Mouse (Mus musculus) T-helper 17 cell (primary cell): ENCODE results near the gene Ptprm.

Experiments
- in situ Hi-C, 2 experiments: fragments of 300-600 bp; cut with MboI, MseI; formaldehyde crosslinking; loops; 1 replicate in 1 of 2; 2 replicates in 1 of 2; pipeline ENCODE4 v1.15.1; 2025; ENCODE audit warnings: high pct_unique_total_duplicates in 2 of 2

The Ptprm gene

DNA sequence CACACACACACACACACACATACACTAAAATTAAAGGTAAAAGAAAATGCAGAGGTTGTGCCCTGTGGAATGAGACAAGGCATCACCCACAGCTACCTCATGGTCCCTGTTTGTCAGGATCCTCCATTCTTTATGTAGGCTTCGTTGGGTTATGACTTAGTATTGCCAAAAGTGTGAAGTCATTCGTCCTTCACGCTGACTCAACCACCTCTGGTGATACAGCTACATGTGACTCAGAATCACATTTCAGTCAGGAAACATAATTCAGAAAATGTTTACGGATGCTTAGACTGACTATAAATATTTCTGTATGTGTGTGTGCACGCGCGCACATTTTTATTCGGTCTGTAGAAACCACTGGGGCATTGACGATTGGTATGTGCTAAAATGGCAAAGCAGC is 121.2 kb downstream of the Ptprm start:
- in situ Hi-C loops, result no loop called here

DNA sequence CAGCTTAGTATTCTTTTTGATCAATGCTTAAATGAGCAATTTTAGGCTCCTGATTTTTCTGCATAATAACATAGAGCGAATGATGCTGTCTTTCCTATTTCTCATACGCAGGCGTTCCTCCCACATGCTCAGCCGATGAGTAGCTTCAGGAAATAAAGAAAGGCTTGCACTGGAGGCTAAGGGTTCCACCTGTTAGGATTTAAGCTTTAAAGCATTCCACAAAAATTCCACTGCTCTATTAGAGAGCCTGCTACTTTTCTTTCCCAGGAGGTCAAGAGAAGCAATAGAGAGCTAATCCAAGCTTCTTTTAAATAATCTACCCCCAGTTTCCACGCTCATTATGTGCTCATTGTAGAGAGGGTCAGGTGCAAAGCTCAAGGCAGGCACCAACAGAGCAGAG is 127.3 kb downstream of the Ptprm start:
- in situ Hi-C loops, result no loop called here

DNA sequence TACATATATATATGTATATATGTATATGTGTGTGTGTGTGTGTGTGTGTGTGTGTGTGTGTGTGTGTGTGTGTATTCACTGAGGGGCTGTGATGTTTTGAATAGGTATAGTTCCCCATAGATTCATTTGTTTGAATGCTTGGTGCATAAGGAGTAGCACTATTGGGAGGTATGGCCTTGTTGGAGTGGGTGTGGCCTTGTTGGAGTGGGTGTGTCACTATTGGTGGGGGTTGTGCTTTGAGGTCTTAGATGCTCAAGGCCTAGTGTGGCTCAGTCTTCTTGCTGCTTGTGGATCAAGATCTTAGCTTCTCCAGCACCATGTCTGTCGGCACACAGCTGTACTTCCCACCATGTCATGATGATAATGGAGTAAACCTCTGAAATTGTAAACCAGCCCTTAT is 138.9 kb downstream of the Ptprm start:
- in situ Hi-C loops, result no loop called here

DNA sequence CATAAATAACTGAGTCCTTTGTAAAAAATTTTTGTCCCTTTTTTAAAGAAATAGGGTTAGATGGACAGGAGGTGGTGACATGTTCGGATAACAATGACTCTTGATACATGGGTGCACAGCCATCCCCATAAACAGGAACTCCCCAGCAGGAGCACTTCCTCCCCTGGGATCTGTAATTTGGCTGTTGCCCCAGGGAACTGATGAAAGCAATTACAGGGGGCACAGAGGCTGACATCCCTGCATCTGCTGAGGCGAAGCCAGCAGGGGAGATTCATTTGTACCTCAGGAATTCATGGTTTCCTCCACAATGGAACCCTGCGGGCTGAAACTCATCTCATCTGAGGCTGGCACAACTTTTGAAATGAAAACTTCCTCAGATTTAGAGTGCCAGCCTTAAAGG is 140.5 kb downstream of the Ptprm start:
- in situ Hi-C loops, result no loop called here

DNA sequence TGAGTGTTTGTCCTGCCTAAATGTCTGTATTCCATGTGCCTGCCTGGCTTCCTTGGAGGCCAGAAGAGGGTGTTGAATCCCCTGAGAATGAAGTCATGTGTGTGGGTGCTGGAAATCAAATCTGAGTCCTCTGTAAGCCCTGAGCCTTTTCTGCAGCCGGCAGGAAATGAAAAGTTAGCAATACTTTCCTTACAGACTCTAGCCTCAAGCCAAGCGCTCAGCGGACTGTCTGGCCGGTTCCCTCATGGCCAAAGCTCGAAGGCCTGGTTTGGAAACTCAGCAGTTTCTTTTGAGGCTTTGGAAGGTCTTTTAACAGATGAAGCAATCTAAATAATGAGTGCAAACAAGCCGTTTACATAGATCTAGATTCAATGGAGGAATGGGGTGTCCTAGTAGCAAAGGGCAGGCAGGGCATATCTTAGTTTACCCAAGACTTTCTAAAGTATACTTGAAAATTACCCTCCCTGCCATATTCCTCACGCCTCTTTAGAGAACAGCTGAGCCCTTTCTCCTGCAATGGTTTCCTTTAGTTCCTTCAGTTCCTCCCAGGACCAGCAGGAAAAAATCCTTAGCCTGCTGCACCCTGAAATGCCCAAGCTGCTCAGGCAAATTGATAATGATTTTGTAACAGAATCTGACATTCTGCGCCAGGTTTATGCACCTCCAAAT is 144.4 kb downstream of the Ptprm start:
- in situ Hi-C loops, result no loop called here

DNA sequence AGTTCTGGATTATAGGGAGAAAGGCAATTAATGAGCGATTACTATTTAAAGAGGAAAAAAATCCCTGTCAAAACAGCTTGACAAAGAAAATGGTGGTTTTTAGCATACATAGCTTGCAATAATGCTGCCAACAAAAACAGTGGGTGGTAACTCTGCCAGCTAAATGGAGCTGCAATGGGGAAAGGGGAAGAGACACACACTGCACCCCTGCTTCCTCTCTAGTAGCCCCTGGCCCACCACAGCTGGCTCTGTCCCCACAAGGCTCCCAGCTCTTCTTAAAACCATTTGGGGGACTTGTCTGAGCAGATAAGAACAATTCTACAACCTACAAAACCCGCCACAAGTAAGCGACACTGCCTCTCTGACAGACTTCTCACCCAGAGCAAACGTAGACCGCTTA is 145.7 kb downstream of the Ptprm start:
- in situ Hi-C loops, result no loop called here

DNA sequence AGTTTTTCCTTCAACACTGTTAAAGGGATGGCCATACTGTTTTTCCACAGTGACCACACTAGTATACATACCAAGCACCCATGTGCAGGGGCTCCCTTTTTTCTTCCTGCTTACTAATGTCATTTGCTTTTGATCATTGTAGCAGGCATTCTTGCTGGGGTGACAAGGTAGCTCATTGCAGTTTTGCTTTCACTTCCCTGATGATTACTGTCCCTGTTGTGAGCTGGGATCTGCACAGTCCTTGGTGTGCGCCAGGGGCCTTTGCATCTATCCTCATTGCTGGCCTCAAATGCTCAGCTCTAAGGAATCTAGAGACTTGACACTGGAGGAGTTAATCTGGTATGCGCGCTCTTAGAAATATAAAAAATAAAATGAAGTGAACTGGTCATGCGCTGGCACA is 147.3 kb downstream of the Ptprm start:
- in situ Hi-C loops, result no loop called here

DNA sequence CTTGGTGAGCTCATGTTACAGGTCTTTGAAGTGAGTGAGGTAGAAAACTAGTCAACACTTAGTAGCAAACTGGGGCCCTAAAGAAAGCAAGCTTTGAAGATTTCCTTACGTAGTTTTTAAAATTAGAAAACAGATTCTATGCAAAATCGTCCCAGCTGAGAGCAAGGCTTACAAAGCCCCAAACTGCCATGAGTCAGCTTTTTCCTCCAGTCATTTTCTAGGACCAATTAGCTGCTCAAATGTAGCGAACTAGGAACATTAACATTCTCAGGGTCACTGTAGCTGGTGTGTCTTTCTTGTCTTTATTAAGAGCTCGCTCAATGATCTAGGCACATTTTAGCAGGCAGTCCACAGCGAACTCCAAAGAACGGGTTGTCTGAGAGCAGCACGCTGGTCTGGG is 153.1 kb downstream of the Ptprm start:
- in situ Hi-C loops, result no loop called here

DNA sequence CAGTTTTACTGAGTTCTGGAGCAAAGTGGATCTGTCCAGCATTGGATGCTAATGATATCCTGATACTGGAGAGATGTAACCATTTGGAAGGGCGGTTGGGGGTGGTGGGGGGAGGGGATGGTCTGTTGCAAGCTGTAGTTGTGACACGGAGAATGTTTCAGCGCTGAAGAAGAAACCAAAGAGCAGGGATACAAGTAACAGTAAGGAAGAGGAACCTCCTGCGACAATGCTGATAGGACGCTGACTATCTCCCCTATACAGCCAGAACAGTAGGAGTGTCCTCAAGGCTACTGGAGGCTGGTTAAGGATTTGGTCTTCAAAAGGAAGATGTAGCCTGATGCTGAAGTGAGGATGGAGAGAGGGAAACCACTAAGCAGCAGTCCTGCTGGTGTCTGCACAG is 160.5 kb downstream of the Ptprm start:
- in situ Hi-C loops, result no loop called here

DNA sequence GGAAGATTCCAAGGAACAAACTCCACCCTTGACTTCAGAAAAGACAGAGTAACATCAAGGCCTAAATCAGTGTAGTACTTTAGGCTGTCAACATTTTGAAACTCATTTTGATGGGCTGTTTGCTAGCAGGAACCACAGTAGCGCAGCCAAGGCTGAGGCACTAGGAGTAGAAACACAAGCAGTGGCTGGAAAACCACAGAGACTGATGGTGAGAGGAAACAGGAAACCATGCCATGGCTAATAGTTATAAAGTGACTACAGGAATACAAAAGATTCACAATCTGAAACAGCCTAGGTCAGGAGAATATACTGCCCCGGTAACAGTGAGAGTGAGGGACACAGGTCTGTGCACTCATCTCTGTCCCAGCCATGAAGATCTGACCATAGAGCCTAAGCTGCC is 165.7 kb downstream of the Ptprm start:
- in situ Hi-C loops, result no loop called here

DNA sequence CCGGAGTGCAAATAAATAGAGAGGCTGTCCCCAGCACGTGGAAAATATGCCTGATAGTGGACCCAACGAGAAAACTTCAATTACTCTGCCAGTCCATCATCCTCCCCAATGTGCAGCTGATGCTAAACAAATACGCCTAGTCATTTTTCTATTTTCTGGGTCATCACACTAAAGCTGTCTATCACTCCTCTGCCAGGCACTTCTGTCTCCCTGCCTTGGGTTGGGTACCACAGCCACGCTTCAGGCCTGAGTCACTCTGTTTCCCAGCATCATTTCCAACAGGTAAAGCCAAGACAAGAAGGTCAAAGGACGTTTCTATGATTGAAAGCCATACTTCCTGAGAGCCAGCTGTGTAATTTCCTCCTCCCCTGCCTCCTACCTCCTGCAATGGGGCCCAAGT is 167.4 kb downstream of the Ptprm start:
- in situ Hi-C loops, result no loop called here

DNA sequence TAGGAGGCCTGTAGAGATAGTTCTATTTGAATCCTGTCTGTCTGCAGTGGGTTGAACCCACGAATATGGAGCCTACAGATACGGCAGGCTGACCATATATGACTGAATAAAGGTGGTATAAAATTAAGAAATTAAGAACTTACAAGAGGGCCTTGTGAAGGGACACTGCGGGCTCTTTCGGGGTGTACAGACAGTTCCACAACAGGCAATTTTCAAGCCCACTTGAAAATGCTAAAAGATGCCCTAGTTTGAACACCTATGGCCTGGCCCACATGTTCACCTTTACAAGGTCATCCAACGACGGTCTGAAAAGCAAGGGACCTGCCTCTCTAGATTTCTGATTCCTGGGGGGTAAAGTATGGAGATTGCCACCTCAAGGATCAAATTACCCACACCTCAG is 168.3 kb downstream of the Ptprm start:
- in situ Hi-C loops, result no loop called here

DNA sequence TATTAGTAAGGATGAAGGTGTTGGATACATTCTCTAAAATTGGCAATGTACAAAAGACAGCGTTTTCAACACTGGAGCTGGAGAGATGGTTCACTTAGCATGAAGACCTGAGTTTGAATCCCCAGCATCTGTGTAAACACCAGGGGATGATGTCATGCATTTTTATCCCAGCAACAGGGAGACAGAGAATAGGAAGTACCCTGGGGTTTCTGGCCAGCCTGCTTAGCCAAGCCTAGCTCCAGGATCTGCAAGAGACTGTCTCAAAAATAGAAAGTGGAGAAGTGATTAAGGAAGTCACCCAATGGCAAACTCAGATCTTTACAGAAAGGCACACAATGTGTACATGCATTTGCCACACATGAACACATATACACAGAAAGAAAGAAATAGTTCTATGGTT is 174.8 kb downstream of the Ptprm start:
- in situ Hi-C loops, result no loop called here

DNA sequence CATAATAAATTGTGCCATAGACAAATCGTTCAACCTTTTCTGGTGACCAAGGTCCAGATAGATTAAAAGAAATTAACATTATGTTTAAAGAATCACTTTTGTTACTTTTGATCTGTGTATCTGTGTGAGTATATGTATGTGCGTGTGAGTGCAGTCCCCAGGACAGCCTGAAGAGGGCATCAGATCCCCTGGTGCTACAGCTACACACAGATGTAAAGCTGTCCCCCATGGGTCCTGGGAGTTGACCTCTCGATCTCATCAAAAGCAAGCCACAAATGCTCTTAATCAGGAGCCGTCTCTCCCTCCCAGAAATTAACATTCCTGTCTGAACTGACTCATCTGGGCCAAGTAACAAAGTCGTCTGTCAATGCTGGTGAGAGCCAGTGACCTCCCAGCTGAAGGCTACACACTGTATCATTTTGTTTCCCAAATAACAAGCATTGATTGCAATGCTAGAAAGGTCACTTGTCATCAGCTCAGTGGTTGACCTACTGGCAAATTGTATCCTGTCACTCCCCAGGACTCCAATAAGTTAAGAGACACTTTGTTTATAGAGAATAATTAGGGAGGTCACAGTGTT is 175.5 kb downstream of the Ptprm start:
- in situ Hi-C loops, result no loop called here

DNA sequence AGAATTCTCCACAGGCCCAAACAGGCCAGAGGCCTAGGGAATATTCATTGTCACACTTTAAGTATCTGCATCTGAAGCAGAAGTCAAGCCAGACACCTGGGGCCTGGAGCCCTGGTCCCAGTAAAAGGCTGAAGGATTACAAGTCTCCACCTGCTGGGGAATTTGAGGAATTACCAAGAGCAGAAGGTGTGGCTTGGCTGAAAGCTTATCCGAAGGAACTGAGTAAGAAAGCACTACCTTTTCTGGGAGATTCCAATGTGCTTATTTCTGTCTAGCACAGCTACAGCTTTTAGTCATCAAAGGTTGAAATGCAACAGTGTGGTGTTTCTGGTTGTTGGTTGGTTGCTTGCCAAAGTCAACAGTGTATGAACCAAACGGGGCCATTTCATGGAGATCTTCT is 178.4 kb downstream of the Ptprm start:
- in situ Hi-C loops, result no loop called here

DNA sequence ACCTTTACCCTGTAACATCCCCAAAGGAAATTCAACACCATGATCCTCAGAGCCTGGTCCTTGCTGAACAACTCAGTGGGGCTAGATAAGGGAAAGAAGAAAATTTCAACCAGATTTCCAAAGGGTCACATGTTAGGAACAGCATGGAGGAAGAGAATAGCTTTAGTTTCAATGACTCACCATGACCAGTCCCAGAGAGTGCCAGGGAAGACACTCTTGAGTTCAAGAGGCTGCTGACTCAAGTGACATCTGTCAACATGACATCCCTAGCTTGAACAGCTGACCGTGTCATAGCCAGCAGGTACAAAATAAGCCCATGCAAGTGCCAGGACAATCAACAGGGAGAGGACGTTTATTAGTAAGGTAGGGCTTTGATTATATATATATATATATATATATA is 182.9 kb downstream of the Ptprm start:
- in situ Hi-C loops, result no loop called here

DNA sequence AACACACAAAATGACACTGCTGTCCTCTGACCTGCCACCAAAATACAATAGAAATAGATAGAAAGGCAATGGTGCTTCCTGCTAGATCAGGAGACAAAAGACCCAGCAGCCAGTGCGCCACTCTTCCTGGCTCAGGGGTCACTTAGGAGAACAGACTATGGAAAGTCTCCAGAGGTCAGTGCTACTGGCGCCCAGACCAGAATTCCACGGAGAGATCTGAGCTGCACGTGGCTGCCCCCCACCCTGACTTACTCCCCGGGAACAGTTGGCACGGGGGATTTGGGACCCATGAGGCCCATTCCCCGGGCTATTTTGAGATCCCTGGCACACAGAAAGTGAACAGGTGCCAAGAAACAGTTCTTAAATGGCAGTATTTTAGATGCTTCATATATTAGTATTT is 183.6 kb downstream of the Ptprm start:
- in situ Hi-C loops, result no loop called here

DNA sequence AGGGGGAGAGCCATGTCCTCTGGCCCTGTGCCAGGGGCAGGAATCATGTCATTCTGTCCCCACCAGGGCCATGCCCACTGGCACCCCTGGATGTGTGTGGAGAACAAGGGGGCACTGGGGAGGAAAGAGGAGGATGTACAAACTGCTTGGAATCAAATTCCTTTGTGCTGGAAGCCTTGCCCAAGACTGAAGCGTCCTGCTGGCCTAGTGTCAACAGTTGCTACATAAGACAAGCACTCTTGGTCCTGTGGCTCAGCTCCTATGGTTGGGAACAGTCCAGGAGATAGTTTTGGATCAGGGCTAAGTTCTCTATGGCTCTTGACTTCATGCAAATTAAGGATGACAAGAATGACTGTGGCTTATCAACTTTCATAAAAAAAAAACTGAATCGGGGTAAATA is 188.4 kb downstream of the Ptprm start:
- in situ Hi-C loops, result no loop called here

DNA sequence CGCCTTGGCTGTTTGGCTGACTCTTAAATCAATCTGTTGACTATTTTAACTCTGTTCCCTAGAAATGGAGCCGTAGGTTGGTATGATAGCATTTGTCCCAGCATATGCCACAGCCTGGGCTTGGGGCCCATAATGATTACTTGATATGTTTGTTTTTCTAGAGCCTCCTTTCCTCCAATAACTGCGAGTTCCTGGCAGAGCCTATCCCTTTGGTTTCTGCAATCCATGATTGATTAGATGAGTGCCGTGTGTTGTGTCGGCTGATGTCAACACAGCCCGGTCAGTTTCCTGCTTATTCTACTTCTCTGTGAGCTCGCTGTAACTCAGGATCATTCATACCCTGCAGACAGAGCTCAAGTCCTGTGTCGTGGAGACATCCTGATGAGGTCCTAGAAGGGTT is 194.6 kb downstream of the Ptprm start:
- in situ Hi-C loops, result no loop called here

DNA sequence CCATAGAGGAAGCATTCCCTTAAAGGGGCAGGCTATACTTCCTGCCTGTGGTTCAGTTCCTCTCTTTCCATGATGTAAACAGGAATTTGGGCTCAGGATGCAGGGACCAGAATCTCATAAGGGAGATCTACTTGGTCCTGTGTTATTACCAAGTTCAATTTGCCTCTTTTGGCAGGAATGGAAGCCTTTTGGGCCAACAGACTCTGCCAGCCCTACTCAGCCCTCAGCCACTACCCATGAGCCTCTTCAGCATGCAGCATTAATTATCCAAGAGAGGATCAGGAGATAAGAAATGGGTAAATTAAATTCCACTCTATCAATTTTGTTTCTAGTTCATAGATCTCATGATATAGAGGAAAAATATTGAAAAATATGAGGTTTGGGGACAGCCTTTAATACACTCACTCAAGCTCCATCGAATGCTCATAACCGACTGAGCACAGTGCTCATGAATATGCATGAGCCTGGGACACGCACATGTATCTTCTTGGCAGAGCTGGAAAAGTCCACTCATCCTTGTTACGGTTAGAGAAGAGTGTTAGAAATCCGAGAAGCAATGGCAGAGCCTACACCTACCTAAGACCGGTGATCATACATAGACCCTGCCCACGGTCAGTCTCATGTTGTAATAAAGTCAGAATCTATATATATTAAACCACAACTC is 197.0 kb downstream of the Ptprm start:
- in situ Hi-C loops, result no loop called here

DNA sequence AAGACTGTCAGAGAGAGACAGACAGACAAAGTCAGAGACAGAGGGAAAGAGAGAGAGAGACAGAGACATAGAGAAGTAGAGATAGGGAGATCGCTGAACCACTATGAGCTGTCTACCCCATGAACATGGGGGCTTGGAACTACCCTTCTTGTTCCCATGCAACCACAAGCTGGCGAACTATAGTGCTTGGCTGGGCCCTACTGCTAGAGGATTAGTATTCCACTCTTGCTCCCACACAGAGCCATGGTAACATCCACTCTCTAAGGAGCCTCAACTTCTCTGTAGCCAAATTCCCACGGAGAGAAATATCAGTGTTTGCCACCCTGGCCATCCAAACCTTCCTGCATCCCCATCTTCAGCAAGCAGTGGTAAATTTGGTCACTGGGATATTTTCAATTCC is 202.0 kb downstream of the Ptprm start:
- in situ Hi-C loops, result no loop called here

DNA sequence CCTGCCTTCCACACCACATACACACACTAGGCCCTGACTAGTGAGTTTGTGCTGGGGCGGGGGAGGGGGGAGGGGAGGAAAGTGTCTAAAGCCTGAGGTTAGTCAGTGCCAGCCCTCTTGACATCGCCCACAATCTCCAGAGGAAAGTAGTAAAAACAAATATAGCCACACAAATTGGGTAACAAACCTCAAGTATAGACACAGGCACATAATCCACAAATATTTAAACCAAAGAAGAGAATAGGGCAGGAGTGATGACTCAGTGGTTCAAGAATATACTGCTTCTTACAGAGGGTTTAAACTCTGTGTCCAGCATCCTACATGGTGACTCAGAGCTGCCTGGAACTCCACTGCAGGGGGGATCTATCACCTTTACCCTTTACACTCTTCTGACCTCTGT is 203.8 kb downstream of the Ptprm start:
- in situ Hi-C loops, result no loop called here

DNA sequence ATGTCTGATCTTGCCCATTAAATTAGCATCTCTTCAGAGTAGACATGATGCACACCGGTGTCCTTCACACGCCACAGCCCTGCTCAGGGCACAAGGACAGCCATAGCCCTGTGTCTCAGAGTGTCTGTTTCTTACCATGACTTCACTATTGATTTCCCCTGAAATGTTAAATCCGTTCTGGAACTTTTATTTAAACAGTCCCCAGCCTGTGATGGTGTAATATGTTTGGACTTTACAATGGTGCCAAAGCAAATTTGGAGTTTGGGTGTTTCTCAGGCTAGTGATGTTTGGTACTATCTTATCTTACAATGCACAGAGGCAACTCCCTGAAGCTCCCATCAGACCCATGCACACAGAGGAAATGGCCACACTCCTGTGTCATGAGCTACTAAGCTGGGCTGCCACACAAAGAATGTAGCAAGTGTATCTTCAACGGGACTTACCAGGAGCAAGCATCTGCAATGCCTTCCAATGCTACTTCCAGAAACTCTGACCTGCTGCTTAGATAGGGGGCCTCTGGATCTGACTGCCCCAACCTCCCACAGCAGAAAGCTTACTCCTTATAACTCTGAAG is 212.0 kb downstream of the Ptprm start:
- in situ Hi-C loops, result no loop called here
